8 mouse cellular contexts compared by ENCODE assay signal in genomic region chr11:87816707-87817442, GRCm38 (mm10). TPM values are rescaled to one million over a fixed set of nuclear protein-coding genes. Genes with fewer than 3 reads are reported as not detected.
DNase-seq lines count a peak whose midpoint lies in the region; ATAC-seq and TF ChIP-seq lines count a peak whose summit lies in the region.

No protein-coding gene starts in this region.

- WGBS in heart, postnatal 0 days = 4% methylated on average over 30 of the region's 31 CpGs
- 4% methylated on average over 31 of the region's 31 CpGs for WGBS in lung, postnatal 0 days

- peak; percentile 6 to 66 for DNase-seq in adrenal gland, adult (ENCODE audit: inconsistent age in 2 of 2, low spot score in 1 of 2)
- no peak for DNase-seq in adrenal gland, adult 8-10 months
- peak; percentile 32 for DNase-seq in T-cell, adult 2 months (ENCODE audit: low spot score)
- peak; percentile 38 for DNase-seq in embryo, embryonic 11.5 days (ENCODE audit: low read depth, low spot score)
- DNase-seq in heart, postnatal 0 days (ENCODE audit: low spot score) = no peak
- DNase-seq in kidney, postnatal 4 days = peak; percentile 63 to 68
- no peak for DNase-seq in lung, postnatal 0 days (ENCODE audit: low spot score)
- peak; percentile 83 for DNase-seq in retina, embryonic 14.5 days (ENCODE audit: low spot score)

- no peaks in the 10 kb centered on the region for H3K9me3 ChIP-seq in heart, postnatal 0 days (replicated peaks; ENCODE audit: control insufficient read depth, low read length)
- H3K9me3 ChIP-seq in lung, postnatal 0 days (ENCODE audit: low read length) = no peaks in the 10 kb centered on the region

- no peak for TF ChIP-seq EP300 in heart, postnatal 0 days (IDR thresholded peaks at IDR 0.05; ENCODE audit: low read depth)
- no peak for TF ChIP-seq EP300 in lung, postnatal 0 days (IDR thresholded peaks at IDR 0.05)

- ATAC-seq in heart, postnatal 0 days (ENCODE audit: insufficient read depth, low read depth) = no peak
- ATAC-seq in lung, postnatal 0 days = no peak

- H3K4me2 ChIP-seq in heart, postnatal 0 days (ENCODE audit: low read depth, low read length) = peak overlapping the region; percentile 66
- H3K4me2 ChIP-seq in lung, postnatal 0 days (replicated peaks; ENCODE audit: low read depth, low read length) = peak overlapping the region; percentile 57

- H3K27me3 ChIP-seq in heart, postnatal 0 days (ENCODE audit: control insufficient read depth, insufficient read depth, low read length) = peaks cover 26% of the 10 kb centered on the region
- no peaks in the 10 kb centered on the region for H3K27me3 ChIP-seq in lung, postnatal 0 days (replicated peaks; ENCODE audit: insufficient read depth, low read length)

- H3K27ac ChIP-seq in heart, postnatal 0 days (ENCODE audit: low read depth) = no peak overlapping the region
- no peak overlapping the region for H3K27ac ChIP-seq in lung, postnatal 0 days (ENCODE audit: low read length)

- H3K36me3 ChIP-seq in heart, postnatal 0 days (replicated peaks; ENCODE audit: control insufficient read depth, insufficient read depth, low read length) = no peaks in the 10 kb centered on the region
- H3K36me3 ChIP-seq in lung, postnatal 0 days (ENCODE audit: insufficient read depth, low read length) = no peaks in the 10 kb centered on the region

- H3K4me1 ChIP-seq in heart, postnatal 0 days (ENCODE audit: control insufficient read depth, insufficient read depth) = no peaks in the 10 kb centered on the region
- H3K4me1 ChIP-seq in lung, postnatal 0 days (ENCODE audit: insufficient read depth, low read depth, low read length) = no peaks in the 10 kb centered on the region

- no peak overlapping the region for H3K9ac ChIP-seq in heart, postnatal 0 days (replicated peaks; ENCODE audit: low read depth, low read length)
- no peak overlapping the region for H3K9ac ChIP-seq in lung, postnatal 0 days (replicated peaks; ENCODE audit: low read depth)

- peak; percentile 61 for TF ChIP-seq CTCF in heart, postnatal 0 days (IDR thresholded peaks at IDR 0.05; ENCODE audit: low read depth)
- peak; percentile 79 for TF ChIP-seq CTCF in lung, postnatal 0 days (IDR thresholded peaks at IDR 0.05)

- H3K4me3 ChIP-seq in heart, postnatal 0 days (ENCODE audit: low read depth, low read length) = peak overlapping the region; percentile 42
- H3K4me3 ChIP-seq in lung, postnatal 0 days (ENCODE audit: low read depth, low read length) = peak overlapping the region; percentile 25; the same call in 1 of the 2 replicates

RNA-seq across cellular contexts. Expression of gene Lpo, which starts 11.2 kb away (rescaled TPM):
- total RNA-seq in adrenal gland, adult 8-10 months (2022) = not detected
- total RNA-seq in heart, postnatal 0 days (2014; rRNA removed; ENCODE audit: low replicate concordance) = 0.19 TPM in 1 of 2 replicates, not detected in the other
- polyA plus RNA-seq in heart, postnatal 0 days (2015; fragmentation: Nextera tagmentation; extraction: Ambion mirVana) = not detected in 2 replicates
- polyA plus RNA-seq in lung, postnatal 0 days (2015; fragmentation: Nextera tagmentation; extraction: Ambion mirVana) = not detected in 2 replicates

RNA-seq across cellular contexts. Expression of gene Mpo, which starts 23.5 kb away (rescaled TPM):
- not detected for total RNA-seq in adrenal gland, adult 8-10 months (2022)
- 0.46 and 2.6 TPM in 2 replicates for total RNA-seq in heart, postnatal 0 days (2014; rRNA removed; ENCODE audit: low replicate concordance)
- polyA plus RNA-seq in heart, postnatal 0 days (2015; fragmentation: Nextera tagmentation; extraction: Ambion mirVana) = 0.26 and 0.36 TPM in 2 replicates
- polyA plus RNA-seq in lung, postnatal 0 days (2015; fragmentation: Nextera tagmentation; extraction: Ambion mirVana) = 0.32 and 0.68 TPM in 2 replicates

RNA-seq across cellular contexts. Expression of gene Mks1, which starts 36.1 kb away (rescaled TPM):
- total RNA-seq in adrenal gland, adult 8-10 months (2022) = 10 to 100 TPM; 11.0 to 23.7 (median 15.9) TPM
- total RNA-seq in heart, postnatal 0 days (2014; rRNA removed; ENCODE audit: low replicate concordance) = 4.4 and 4.8 TPM in 2 replicates
- polyA plus RNA-seq in heart, postnatal 0 days (2015; fragmentation: Nextera tagmentation; extraction: Ambion mirVana) = 4.5 and 6.0 TPM in 2 replicates
- 5.6 and 7.5 TPM in 2 replicates for polyA plus RNA-seq in lung, postnatal 0 days (2015; fragmentation: Nextera tagmentation; extraction: Ambion mirVana)

RNA-seq across cellular contexts. Expression of gene Tspoap1, which starts 56.5 kb away (rescaled TPM):
- 10 to 100 TPM in 2 of 4 experiments, 1 to 10 TPM in 2; 5.9 to 32.3 (median 18.0) TPM for total RNA-seq in adrenal gland, adult 8-10 months (2022)
- total RNA-seq in heart, postnatal 0 days (2014; rRNA removed; ENCODE audit: low replicate concordance) = 1.6 TPM in 1 of 2 replicates, not detected in the other
- 0.12 TPM in 1 of 2 replicates, not detected in the other for polyA plus RNA-seq in heart, postnatal 0 days (2015; fragmentation: Nextera tagmentation; extraction: Ambion mirVana)
- 0.64 and 0.83 TPM in 2 replicates for polyA plus RNA-seq in lung, postnatal 0 days (2015; fragmentation: Nextera tagmentation; extraction: Ambion mirVana)

RNA-seq across cellular contexts. Expression of gene Epx, which starts 58.5 kb away (rescaled TPM):
- total RNA-seq in adrenal gland, adult 8-10 months (2022) = not detected
- not detected in 2 replicates for total RNA-seq in heart, postnatal 0 days (2014; rRNA removed; ENCODE audit: low replicate concordance)
- polyA plus RNA-seq in heart, postnatal 0 days (2015; fragmentation: Nextera tagmentation; extraction: Ambion mirVana) = 0.22 and 0.25 TPM in 2 replicates
- polyA plus RNA-seq in lung, postnatal 0 days (2015; fragmentation: Nextera tagmentation; extraction: Ambion mirVana) = not detected in 2 replicates

Comparison
In these comparisons a context has a peak if more than half of its experiments do, and no peak if none do; other contexts are left out.
1. DNase-seq: peak in adrenal gland, adult (2 of 2), T-cell, adult 2 months (single experiment), embryo, embryonic 11.5 days (single experiment), kidney, postnatal 4 days (2 of 2) and retina, embryonic 14.5 days (single experiment); none in adrenal gland, adult 8-10 months (single experiment), heart, postnatal 0 days (single experiment) and lung, postnatal 0 days (single experiment).